Comparison of ENCODE assay signal across 8 mouse cellular contexts in the genomic region with DNA sequence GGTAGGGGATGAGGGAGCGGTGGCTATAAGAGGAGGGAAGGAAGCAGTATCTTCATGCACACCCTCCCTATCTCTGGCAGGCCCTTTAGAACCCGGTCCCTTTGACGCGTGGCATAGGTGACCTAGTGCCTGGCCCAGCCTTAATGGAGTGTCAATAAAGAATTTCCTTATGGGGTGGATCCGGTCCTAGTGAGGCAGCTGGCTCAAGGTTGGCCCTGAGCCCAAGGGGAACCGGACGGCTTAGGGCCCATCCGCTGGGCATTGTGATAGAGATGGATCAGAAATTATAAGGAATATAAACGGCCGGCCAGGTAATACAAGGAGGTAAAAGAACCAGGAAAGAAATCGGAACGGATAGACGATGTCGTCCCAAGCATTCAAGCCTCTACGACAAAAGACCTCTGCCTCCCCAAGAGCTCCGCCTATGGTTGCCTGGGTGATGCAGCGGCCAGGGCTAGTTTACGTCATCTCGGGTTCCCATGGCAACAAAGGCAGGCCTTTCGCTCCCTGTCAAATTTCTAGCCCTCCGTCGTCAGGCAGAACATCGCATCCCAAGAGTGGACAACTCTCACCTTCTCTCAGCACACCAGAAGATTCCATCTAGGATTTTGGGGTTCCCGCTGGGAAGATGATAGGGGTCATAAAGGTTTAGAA. TPM values are rescaled to one million over a fixed set of nuclear protein-coding genes. Genes with fewer than 3 reads are reported as not detected.
DNase-seq lines count a peak whose midpoint lies in the region; ATAC-seq and TF ChIP-seq lines count a peak whose summit lies in the region.

No protein-coding gene starts in this region.

- peak; percentile 59 for DNase-seq in gastrocnemius, adult 2 months
- DNase-seq in gastrocnemius, postnatal 36 days = no peak
- peak; percentile 70 to 75 for DNase-seq in heart, adult 18-20 months
- peak; percentile 91 to 94 for DNase-seq in left cerebral cortex, postnatal 10 days (ENCODE audit: extremely low spot score in 1 of 2, low spot score in 2 of 2)
- DNase-seq in mesoderm, embryonic 11.5 days (ENCODE audit: low read depth, low spot score) = peak; percentile 92
- peak; percentile 87 for DNase-seq in right cerebral cortex, postnatal 4 days

- H3K4me1 ChIP-seq in cortical plate, adult 2 months (ENCODE audit: control insufficient read depth, insufficient read depth, low read length) = peaks cover 2% of the 10 kb centered on the region; the same call in 1 of the 2 replicates
- no peaks in the 10 kb centered on the region for H3K4me1 ChIP-seq in intestine, postnatal 0 days (replicated peaks; ENCODE audit: control insufficient read depth, insufficient read depth, low read length)

- no peaks in the 10 kb centered on the region for H3K36me3 ChIP-seq in intestine, postnatal 0 days (ENCODE audit: control insufficient read depth, insufficient read depth)

- H3K9ac ChIP-seq in intestine, postnatal 0 days (ENCODE audit: low read depth, low read length) = no peak overlapping the region

- no peak overlapping the region for H3K27ac ChIP-seq in gastrocnemius, adult 2 months
- peak overlapping the region; percentile 94 for H3K27ac ChIP-seq in cortical plate, adult 2 months (ENCODE audit: insufficient read depth, low read length)
- no peak overlapping the region for H3K27ac ChIP-seq in intestine, postnatal 0 days (ENCODE audit: low read depth, low read length)

- peak overlapping the region; percentile 19 for H3K4me3 ChIP-seq in gastrocnemius, adult 2 months
- peak overlapping the region; percentile 34 for H3K4me3 ChIP-seq in cortical plate, adult 2 months (ENCODE audit: insufficient read depth, low read length)
- H3K4me3 ChIP-seq in intestine, postnatal 0 days (ENCODE audit: low read depth, low read length) = peak overlapping the region; percentile 14; the same call in 1 of the 2 replicates

- ATAC-seq in intestine, postnatal 0 days = peak; percentile 43; the same call in 1 of the 2 replicates

- H3K27me3 ChIP-seq in intestine, postnatal 0 days (replicated peaks; ENCODE audit: control insufficient read depth, insufficient read depth, low read length) = peaks cover 39% of the 10 kb centered on the region

- no peak for TF ChIP-seq CTCF in gastrocnemius, adult 2 months (IDR thresholded peaks at IDR 0.05)
- TF ChIP-seq CTCF in cortical plate, adult 2 months (IDR thresholded peaks at IDR 0.05; ENCODE audit: extremely low read depth, insufficient read depth, low read length) = no peak
- no peak for TF ChIP-seq CTCF in intestine, postnatal 0 days (IDR thresholded peaks at IDR 0.05; ENCODE audit: low read depth)

- peak; percentile 99 for TF ChIP-seq POLR2A in cortical plate, adult 2 months (IDR thresholded peaks at IDR 0.05; ENCODE audit: extremely low read depth, insufficient read depth, low read length)

- peak overlapping the region; percentile 38 for H3K4me2 ChIP-seq in intestine, postnatal 0 days (replicated peaks; ENCODE audit: low read depth)

- 4% methylated on average over 24 of the region's 24 CpGs for WGBS in intestine, postnatal 0 days

- H3K9me3 ChIP-seq in intestine, postnatal 0 days (ENCODE audit: control insufficient read depth) = no peaks in the 10 kb centered on the region

- intact Hi-C loops in gastrocnemius, adult 2 months (cut with DNase I) = no loop called here
- intact Hi-C loops in gastrocnemius, postnatal 36 days (cut with DNase I) = no loop called here
- intact Hi-C loops in left cerebral cortex, postnatal 10 days (cut with DNase I) = loop anchor here (2.0 to 10.0 kb wide), 3 partner anchors 37 to 804 kb away; a partner anchor contains a TSS

RNA-seq across cellular contexts. Expression of a gene that starts 1.7 kb away (rescaled TPM):
- under 1 TPM in 1 of 2 experiments, not detected in 1; 0.20 TPM for total RNA-seq in gastrocnemius, adult 2 months (2021)
- total RNA-seq in gastrocnemius, postnatal 36 days (2021) = under 1 TPM in 1 of 2 experiments, not detected in 1; 0.33 TPM
- polyA plus RNA-seq in cortical plate, adult 2 months (2012; rRNA removed) = 393 and 394 TPM in 2 replicates
- not detected for total RNA-seq in heart, adult 18-20 months (2021)
- 3.7 and 3.9 TPM in 2 replicates for polyA plus RNA-seq in intestine, postnatal 0 days (2015; fragmentation: Nextera tagmentation; extraction: Ambion mirVana)
- total RNA-seq in left cerebral cortex, postnatal 10 days (2021) = 100 to 1,000 TPM; 222 to 234 TPM

RNA-seq across cellular contexts. Expression of a gene that starts 12.6 kb away (rescaled TPM):
- total RNA-seq in gastrocnemius, adult 2 months (2021) = not detected
- not detected for total RNA-seq in gastrocnemius, postnatal 36 days (2021)
- polyA plus RNA-seq in cortical plate, adult 2 months (2012; rRNA removed) = not detected in 2 replicates
- not detected for total RNA-seq in heart, adult 18-20 months (2021)
- polyA plus RNA-seq in intestine, postnatal 0 days (2015; fragmentation: Nextera tagmentation; extraction: Ambion mirVana) = 4,234 and 4,267 TPM in 2 replicates
- not detected for total RNA-seq in left cerebral cortex, postnatal 10 days (2021)

RNA-seq across cellular contexts. Expression of a gene that starts 21.6 kb away (rescaled TPM):
- total RNA-seq in gastrocnemius, adult 2 months (2021) = 10 to 100 TPM; 35.2 to 52.0 TPM
- total RNA-seq in gastrocnemius, postnatal 36 days (2021) = 10 to 100 TPM; 38.9 to 42.5 TPM
- polyA plus RNA-seq in cortical plate, adult 2 months (2012; rRNA removed) = 89.7 and 95.9 TPM in 2 replicates
- 10 to 100 TPM; 76.2 to 87.2 TPM for total RNA-seq in heart, adult 18-20 months (2021)
- 138 and 139 TPM in 2 replicates for polyA plus RNA-seq in intestine, postnatal 0 days (2015; fragmentation: Nextera tagmentation; extraction: Ambion mirVana)
- total RNA-seq in left cerebral cortex, postnatal 10 days (2021) = 10 to 100 TPM; 22.6 to 30.0 TPM

RNA-seq across cellular contexts. Expression of a gene that starts 31.7 kb away (rescaled TPM):
- total RNA-seq in gastrocnemius, adult 2 months (2021) = not detected
- not detected for total RNA-seq in gastrocnemius, postnatal 36 days (2021)
- 0.09 and 0.13 TPM in 2 replicates for polyA plus RNA-seq in cortical plate, adult 2 months (2012; rRNA removed)
- not detected for total RNA-seq in heart, adult 18-20 months (2021)
- polyA plus RNA-seq in intestine, postnatal 0 days (2015; fragmentation: Nextera tagmentation; extraction: Ambion mirVana) = not detected in 2 replicates
- total RNA-seq in left cerebral cortex, postnatal 10 days (2021) = under 1 TPM; 0.22 to 0.47 TPM

RNA-seq across cellular contexts. Expression of a gene that starts 35.0 kb away (rescaled TPM):
- 1 to 10 TPM; 3.6 to 5.1 TPM for total RNA-seq in gastrocnemius, adult 2 months (2021)
- 1 to 10 TPM; 3.1 to 3.7 TPM for total RNA-seq in gastrocnemius, postnatal 36 days (2021)
- 4.8 and 5.1 TPM in 2 replicates for polyA plus RNA-seq in cortical plate, adult 2 months (2012; rRNA removed)
- total RNA-seq in heart, adult 18-20 months (2021) = 1 to 10 TPM; 3.6 to 5.5 TPM
- polyA plus RNA-seq in intestine, postnatal 0 days (2015; fragmentation: Nextera tagmentation; extraction: Ambion mirVana) = 25.8 and 28.5 TPM in 2 replicates
- 1 to 10 TPM; 6.5 to 9.4 TPM for total RNA-seq in left cerebral cortex, postnatal 10 days (2021)

Comparison
In these comparisons a context has a peak if more than half of its experiments do, and no peak if none do; other contexts are left out.
1. DNase-seq: peak in gastrocnemius, adult 2 months (single experiment), heart, adult 18-20 months (2 of 2), left cerebral cortex, postnatal 10 days (2 of 2), mesoderm, embryonic 11.5 days (single experiment) and right cerebral cortex, postnatal 4 days (single experiment); none in gastrocnemius, postnatal 36 days (0 of 2).
2. RNA of a gene that starts 1.7 kb away (total RNA-seq): 222 to 234 TPM in left cerebral cortex, postnatal 10 days; 0.33 TPM in gastrocnemius, postnatal 36 days, 0.20 TPM in gastrocnemius, adult 2 months and not detected in heart, adult 18-20 months; every median in the first group is over 100 times any median in the second.
3. Peak in every context shown above with its lines, with median percentiles within 50 percentile points of each other: H3K4me3 ChIP-seq.